Mouse (Mus musculus) hindbrain, embryonic 11.5 days (tissue): ENCODE data around the gene Tmem252. TPM values are rescaled to one million over a fixed set of nuclear protein-coding genes. Genes with fewer than 3 reads are reported as not detected.

ENCODE experiments used
- ATAC-seq: fragments of 200-750 bp; cut with Nextera tagmentation; 2 replicates; pipeline ENCODE4 v1.8.0; 2017; ENCODE audit warnings: mild to moderate bottlenecking, moderate TSS enrichment, moderate library complexity; ENCODE audit not compliant: low FRiP score
- DNase-seq: peaks from one replicate; pipeline ENCODE4 v3.0.0-alpha.2; 2015; ENCODE audit warnings: low spot score
- H3K27ac ChIP-seq: fragments of 300-500 bp; sonication (generic); 2 replicates; pipeline ENCODE4 v1.5.1; 2014; ENCODE audit warnings: mild to moderate bottlenecking, low read depth, low read length
- H3K27me3 ChIP-seq: fragments of 300-500 bp; sonication (generic); 2 replicates; pipeline ENCODE4 v1.6.1; 2014; ENCODE audit warnings: mild to moderate bottlenecking, low read length, moderate library complexity, mixed read lengths; ENCODE audit not compliant: control insufficient read depth, insufficient read depth
- H3K36me3 ChIP-seq: fragments of 300-500 bp; sonication (generic); 2 replicates; pipeline ENCODE4 v1.6.1; 2014; ENCODE audit warnings: mild to moderate bottlenecking, low read length, moderate library complexity, mixed read lengths; ENCODE audit not compliant: control insufficient read depth, insufficient read depth
- H3K4me1 ChIP-seq: fragments of 300-500 bp; sonication (generic); replicated peaks from 2 replicates; pipeline ENCODE4 v1.6.1; 2014; ENCODE audit warnings: low read length, mixed read lengths; ENCODE audit not compliant: control insufficient read depth, insufficient read depth
- H3K4me2 ChIP-seq: fragments of 300-500 bp; sonication (generic); replicated peaks from 2 replicates; pipeline ENCODE4 v1.6.1; 2014; ENCODE audit warnings: mild to moderate bottlenecking, low read depth, low read length
- H3K4me3 ChIP-seq: fragments of 300-500 bp; sonication (generic); 2 replicates; pipeline ENCODE4 v1.5.1; 2014; ENCODE audit warnings: low read depth, low read length
- H3K9ac ChIP-seq: fragments of 300-500 bp; sonication (generic); 2 replicates; pipeline ENCODE4 v1.6.1; 2014; ENCODE audit warnings: low read depth, low read length
- H3K9me3 ChIP-seq: fragments of 300-500 bp; sonication (generic); 2 replicates; pipeline ENCODE4 v1.6.1; 2016; ENCODE audit warnings: low read length; ENCODE audit not compliant: control insufficient read depth
- WGBS: fragments of 180-500 bp; shearing (Covaris S2); extraction: QIAGEN DNeasy Blood & Tissue Kit; methylation state at CpG from one replicate; pipeline ENCODE4 v1.1.7; 2014; 5-methylcytosine and 5-hydroxymethylcytosine counted together
- polyA plus RNA-seq: library from polyadenylated mRNA; unstranded; fragments of >200 nt; fragmentation: Nextera tagmentation; extraction: Ambion mirVana; gene quantifications from 2 replicates; pipeline ENCODE4 v1.2.1, GENCODE M21; 2014

Gene Tmem252
- polyA plus RNA-seq, result 0.57 and 0.88 TPM in 2 replicates

GRCm38 (mm10) chr19:24673762-24674161, at the start of gene Tmem252:
Tmem252 (plus strand) TSS chr19:24674008.
- H3K9me3 ChIP-seq, result no peaks in the 10 kb centered on the region
- no peaks in the 10 kb centered on the region for H3K36me3 ChIP-seq
- no peak for DNase-seq
- no peak within 1 kb of the TSS for H3K4me3 ChIP-seq
- H3K27ac ChIP-seq, result no peak within 1 kb of the TSS
- H3K4me2 ChIP-seq, result no peak within 1 kb of the TSS
- WGBS, result 52% methylated on average over 4 of the region's 4 CpGs
- no peaks in the 10 kb centered on the region for H3K27me3 ChIP-seq
- no peak for ATAC-seq
- H3K4me1 ChIP-seq, result no peaks in the 10 kb centered on the region
- no peak within 1 kb of the TSS for H3K9ac ChIP-seq

- H3K4me3 ChIP-seq, result no peak overlapping the region
- no peak overlapping the region for H3K9ac ChIP-seq
- H3K4me2 ChIP-seq, result no peak overlapping the region
- whole genome bisulfite sequencing, result 88% methylated on average over 4 of the region's 4 CpGs
- H3K27ac ChIP-seq, result no peak overlapping the region
- H3K9me3 ChIP-seq, result no peaks in the 10 kb centered on the region
- H3K36me3 ChIP-seq, result no peaks in the 10 kb centered on the region
- H3K4me1 ChIP-seq, result no peaks in the 10 kb centered on the region
- DNase-seq, result no peak
- ATAC-seq, result no peak
- H3K27me3 ChIP-seq, result no peaks in the 10 kb centered on the region
Observed at GRCm38 (mm10) chr19:24628049-24628448, 45.8 kb upstream of the Tmem252 start.

- Histone ChIP-seq H3K4me2 (no peak overlapping the region), H3K4me1 (no peaks in the 10 kb centered on the region), H3K36me3 (no peaks in the 10 kb centered on the region), H3K9me3 (no peaks in the 10 kb centered on the region), H3K9ac (no peak overlapping the region), H3K4me3 (no peak overlapping the region), H3K27me3 (no peaks in the 10 kb centered on the region), H3K27ac (no peak overlapping the region)
- WGBS, result 82% methylated on average over 3 of the region's 3 CpGs
- DNase-seq (no peak), ATAC-seq (no peak)
Observed at GRCm38 (mm10) chr19:24633008-24633407, 40.8 kb upstream of the Tmem252 start.

DNA sequence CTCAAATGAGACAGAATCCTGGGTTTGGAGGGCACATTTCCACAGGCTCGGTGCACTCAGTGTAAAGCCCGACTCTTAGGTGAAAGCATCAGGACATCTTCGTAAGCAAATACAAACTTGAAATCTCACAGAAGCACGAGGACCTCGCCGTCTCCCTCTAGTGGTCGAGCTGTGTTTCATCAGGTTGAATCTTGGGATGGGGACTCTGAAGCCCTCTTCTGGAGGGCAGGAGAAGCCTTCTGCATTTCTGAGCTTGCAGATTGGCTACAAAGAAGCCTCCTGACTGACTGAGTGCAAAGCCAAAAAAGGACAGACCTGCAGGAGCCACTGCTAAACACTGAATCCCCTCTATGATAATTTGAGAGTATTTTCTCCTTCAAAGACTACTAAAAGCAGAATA, 39.2 kb upstream of the Tmem252 start:
- Histone ChIP-seq H3K4me1 (no peaks in the 10 kb centered on the region), H3K9me3 (no peaks in the 10 kb centered on the region), H3K4me2 (no peak overlapping the region), H3K9ac (no peak overlapping the region), H3K36me3 (no peaks in the 10 kb centered on the region), H3K27me3 (no peaks in the 10 kb centered on the region), H3K4me3 (no peak overlapping the region), H3K27ac (no peak overlapping the region)
- DNase-seq, result peak; percentile 77
- WGBS, result 13% methylated on average over 7 of the region's 7 CpGs
- ATAC-seq, result no peak

DNA sequence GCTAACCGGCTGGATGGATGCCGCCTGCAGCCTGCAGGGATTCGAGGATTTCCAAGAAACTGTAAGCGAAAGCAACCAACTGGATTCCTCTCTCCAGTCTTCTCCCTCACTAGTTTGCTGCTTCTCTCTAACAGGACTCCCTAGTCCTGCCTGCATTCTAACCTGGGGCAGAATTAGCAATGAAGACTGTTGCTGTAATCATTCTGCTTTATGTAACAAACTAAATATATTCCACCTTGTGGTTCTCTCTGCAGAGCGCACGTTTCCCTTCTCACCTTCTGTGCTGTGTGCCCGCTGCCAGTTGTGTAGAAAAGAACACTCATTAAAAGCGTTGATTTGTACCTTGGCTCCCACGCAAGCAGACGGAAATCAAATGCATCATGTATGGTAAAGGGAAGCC, 37.2 kb upstream of the Tmem252 start:
- Histone ChIP-seq H3K4me2 (no peak overlapping the region), H3K9ac (no peak overlapping the region)
- WGBS, result 87% methylated on average over 10 of the region's 10 CpGs

GRCm38 (mm10) chr19:24637988-24638387, 35.8 kb upstream of the Tmem252 start:
- Histone ChIP-seq H3K4me2 (no peak overlapping the region), H3K9me3 (no peaks in the 10 kb centered on the region), H3K36me3 (no peaks in the 10 kb centered on the region), H3K9ac (no peak overlapping the region), H3K4me1 (no peaks in the 10 kb centered on the region), H3K4me3 (no peak overlapping the region), H3K27me3 (no peaks in the 10 kb centered on the region), H3K27ac (no peak overlapping the region)
- WGBS, result 95% methylated on average over 6 of the region's 6 CpGs
- no peak for ATAC-seq
- no peak for DNase-seq

More for the DNA sequence above, 37.2 kb upstream of the Tmem252 start:
- Histone ChIP-seq H3K4me1 (no peaks in the 10 kb centered on the region), H3K4me3 (no peak overlapping the region), H3K27me3 (no peaks in the 10 kb centered on the region), H3K9me3 (no peaks in the 10 kb centered on the region), H3K36me3 (no peaks in the 10 kb centered on the region), H3K27ac (no peak overlapping the region)
- ATAC-seq (no peak), DNase-seq (no peak)

DNA sequence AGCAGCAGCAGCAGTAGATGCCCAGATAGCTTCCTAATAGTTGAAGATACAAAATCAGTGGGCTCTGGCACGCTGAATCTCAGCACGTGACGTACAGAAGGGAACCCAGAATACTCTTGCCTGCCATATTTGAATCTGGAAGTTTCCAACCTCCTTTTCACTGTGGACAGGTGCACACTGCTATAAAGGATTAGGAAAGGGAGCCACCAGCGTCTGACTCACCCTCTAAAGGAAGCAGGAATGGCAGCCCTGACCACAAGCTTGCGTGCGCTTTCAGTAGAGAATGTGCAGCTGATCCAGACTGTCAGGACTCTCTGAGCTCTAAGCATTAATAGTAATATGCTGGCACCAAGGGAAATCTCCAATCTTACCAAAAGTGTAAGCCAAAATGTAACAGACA, 32.8 kb upstream of the Tmem252 start:
- H3K4me2 ChIP-seq, result no peak overlapping the region
- H3K27me3 ChIP-seq, result no peaks in the 10 kb centered on the region
- H3K9ac ChIP-seq, result no peak overlapping the region
- 86% methylated on average over 6 of the region's 6 CpGs for WGBS
- ATAC-seq, result no peak
- no peaks in the 10 kb centered on the region for H3K4me1 ChIP-seq
- DNase-seq, result no peak
- H3K27ac ChIP-seq, result no peak overlapping the region
- H3K4me3 ChIP-seq, result no peak overlapping the region
- no peaks in the 10 kb centered on the region for H3K36me3 ChIP-seq
- H3K9me3 ChIP-seq, result no peaks in the 10 kb centered on the region

DNA sequence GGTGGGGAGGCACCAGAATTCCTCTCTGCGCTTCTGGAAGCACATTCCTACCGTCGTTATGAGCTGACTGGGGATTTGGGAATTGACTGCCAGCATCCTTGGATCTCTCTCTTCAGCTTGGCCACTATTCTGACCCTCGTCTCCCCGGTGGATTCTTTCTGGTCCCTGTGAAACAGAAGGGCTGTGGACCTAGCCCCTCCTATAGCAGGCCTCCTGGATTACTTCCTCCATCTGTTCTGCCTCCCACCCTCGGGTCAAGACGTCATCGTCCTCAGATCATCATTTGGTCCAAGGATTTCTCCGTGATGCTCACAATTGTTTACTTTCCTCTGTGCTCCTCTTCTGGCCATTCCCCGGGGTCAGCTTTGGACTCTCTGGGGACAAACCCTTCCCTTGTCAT, 28.8 kb upstream of the Tmem252 start:
- no peak overlapping the region for H3K27ac ChIP-seq
- no peaks in the 10 kb centered on the region for H3K27me3 ChIP-seq
- no peaks in the 10 kb centered on the region for H3K4me1 ChIP-seq
- H3K9me3 ChIP-seq, result no peaks in the 10 kb centered on the region
- H3K4me3 ChIP-seq, result no peak overlapping the region
- no peak for ATAC-seq
- no peak overlapping the region for H3K4me2 ChIP-seq
- 73% methylated on average over 10 of the region's 10 CpGs for WGBS
- no peaks in the 10 kb centered on the region for H3K36me3 ChIP-seq
- no peak for DNase-seq
- no peak overlapping the region for H3K9ac ChIP-seq

DNA sequence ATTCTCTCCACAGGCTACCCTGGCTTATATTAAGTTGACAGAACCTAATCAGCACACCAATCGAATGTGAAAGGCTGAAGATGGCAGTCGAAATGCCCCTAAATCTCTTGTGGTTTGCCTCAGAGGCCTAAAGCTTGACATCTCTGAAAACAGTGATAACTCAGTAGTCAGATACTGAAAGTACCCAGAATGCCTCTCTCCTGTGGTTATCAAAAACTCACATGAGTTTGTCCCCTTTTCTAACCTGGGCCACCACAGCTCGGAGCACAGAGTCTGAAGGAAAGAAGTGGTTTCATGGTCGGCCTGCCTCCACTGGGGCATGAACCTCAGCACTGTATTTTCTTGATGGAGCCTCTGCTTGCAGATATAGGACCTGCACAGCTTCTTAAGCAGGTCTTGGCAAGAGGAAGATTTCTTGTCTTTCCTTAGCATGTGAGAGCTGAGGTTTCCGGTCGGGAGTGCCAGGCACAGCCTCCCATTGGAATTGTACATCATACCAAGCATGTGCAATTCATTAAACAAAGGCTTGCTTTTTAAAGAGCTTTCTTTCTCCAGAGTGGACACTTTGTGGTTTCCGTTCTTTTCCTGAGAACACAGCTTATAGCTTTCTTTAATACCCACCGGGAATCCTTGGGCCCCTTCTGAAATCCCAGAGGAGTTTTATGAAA, 27.5 kb upstream of the Tmem252 start:
- Histone ChIP-seq H3K4me2 (no peak overlapping the region), H3K27me3 (no peaks in the 10 kb centered on the region), H3K36me3 (no peaks in the 10 kb centered on the region), H3K4me3 (no peak overlapping the region), H3K27ac (no peak overlapping the region), H3K9ac (no peak overlapping the region), H3K4me1 (no peaks in the 10 kb centered on the region), H3K9me3 (no peaks in the 10 kb centered on the region)
- no peak for ATAC-seq
- WGBS, result 81% methylated on average over 8 of the region's 8 CpGs
- DNase-seq, result no peak
